Mouse (Mus musculus) thymus, postnatal 4 days (tissue): ENCODE results near the gene Homer1.

Experiments used
- DNase-seq: peaks from one replicate; pipeline ENCODE4 v3.0.0; 2021

Gene Homer1

GRCm38 (mm10) chr13:93299316-93299715 is at the start of gene Homer1:
TSS of gene Homer1 (plus strand) at chr13:93299635.
- no peak for DNase-seq

- no peak for DNase-seq
Observed at GRCm38 (mm10) chr13:93251732-93252131, 47.7 kb upstream of the Homer1 start.

GRCm38 (mm10) chr13:93252175-93252574 is 47.3 kb upstream of the Homer1 start:
- no peak for DNase-seq

GRCm38 (mm10) chr13:93252941-93253340 is 46.5 kb upstream of the Homer1 start:
- no peak for DNase-seq

- no peak for DNase-seq
Observed at GRCm38 (mm10) chr13:93267151-93267550, 32.3 kb upstream of the Homer1 start.

- no peak for DNase-seq
Observed at GRCm38 (mm10) chr13:93300581-93300980, 1.1 kb downstream of the Homer1 start.

GRCm38 (mm10) chr13:93301060-93301459 is 1.6 kb downstream of the Homer1 start:
- no peak for DNase-seq

- DNase-seq = no peak
Observed at GRCm38 (mm10) chr13:93302846-93303562, 3.6 kb downstream of the Homer1 start.

GRCm38 (mm10) chr13:93303563-93304250 is 4.3 kb downstream of the Homer1 start:
- peak; percentile 94 for DNase-seq

- no peak for DNase-seq
Observed at GRCm38 (mm10) chr13:93304251-93305001, 5.0 kb downstream of the Homer1 start.

GRCm38 (mm10) chr13:93305149-93305548 is 5.7 kb downstream of the Homer1 start:
- no peak for DNase-seq

GRCm38 (mm10) chr13:93305636-93306035 is 6.2 kb downstream of the Homer1 start:
- no peak for DNase-seq

- no peak for DNase-seq
Observed at GRCm38 (mm10) chr13:93306545-93306944, 7.1 kb downstream of the Homer1 start.

GRCm38 (mm10) chr13:93307700-93308099 is 8.3 kb downstream of the Homer1 start:
- no peak for DNase-seq

- no peak for DNase-seq
Observed at GRCm38 (mm10) chr13:93309295-93309694, 9.9 kb downstream of the Homer1 start.

GRCm38 (mm10) chr13:93312518-93312917 is 13.1 kb downstream of the Homer1 start:
- no peak for DNase-seq

- DNase-seq = no peak
Observed at GRCm38 (mm10) chr13:93314322-93314721, 14.9 kb downstream of the Homer1 start.

- no peak for DNase-seq
Observed at GRCm38 (mm10) chr13:93320089-93320488, 20.7 kb downstream of the Homer1 start.

GRCm38 (mm10) chr13:93326326-93326725 is 26.9 kb downstream of the Homer1 start:
- no peak for DNase-seq

- DNase-seq = no peak
Observed at GRCm38 (mm10) chr13:93331721-93332120, 32.3 kb downstream of the Homer1 start.

- DNase-seq = no peak
Observed at GRCm38 (mm10) chr13:93332491-93332890, 33.1 kb downstream of the Homer1 start.

GRCm38 (mm10) chr13:93335337-93335736 is 35.9 kb downstream of the Homer1 start:
- no peak for DNase-seq

GRCm38 (mm10) chr13:93338394-93338793 is 39.0 kb downstream of the Homer1 start:
- DNase-seq = no peak
